Mouse (Mus musculus) heart, adult 11 months (tissue): ENCODE data around the gene Lpin2.

Source experiments
- DNase-seq: peaks from one replicate; pipeline ENCODE4 v3.0.0; 2022

Lpin2 gene

GRCm38 (mm10) chr17:71235229-71235958 is 53.0 kb downstream of the Lpin2 start:
- DNase-seq, result peak; percentile 82

DNA sequence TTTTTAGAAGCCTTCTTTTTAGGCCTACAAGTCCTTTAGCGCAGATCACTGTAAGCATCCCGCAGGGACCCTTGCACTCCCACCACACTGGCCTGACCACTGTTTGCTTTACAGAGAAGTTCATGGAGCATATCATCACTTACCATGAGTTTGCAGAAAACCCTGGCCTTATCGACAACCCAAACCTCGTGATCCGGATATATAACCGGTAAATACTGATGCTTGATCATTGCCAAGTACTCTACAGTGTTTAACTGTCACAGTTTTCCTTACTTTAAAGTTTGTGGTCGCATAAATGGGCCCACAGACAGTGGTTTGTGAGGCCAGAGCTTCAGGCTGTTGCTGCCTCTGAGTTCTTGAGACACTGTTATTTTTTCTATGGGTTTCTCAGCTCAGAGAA is 56.1 kb downstream of the Lpin2 start:
- peak; percentile 14 for DNase-seq

DNA sequence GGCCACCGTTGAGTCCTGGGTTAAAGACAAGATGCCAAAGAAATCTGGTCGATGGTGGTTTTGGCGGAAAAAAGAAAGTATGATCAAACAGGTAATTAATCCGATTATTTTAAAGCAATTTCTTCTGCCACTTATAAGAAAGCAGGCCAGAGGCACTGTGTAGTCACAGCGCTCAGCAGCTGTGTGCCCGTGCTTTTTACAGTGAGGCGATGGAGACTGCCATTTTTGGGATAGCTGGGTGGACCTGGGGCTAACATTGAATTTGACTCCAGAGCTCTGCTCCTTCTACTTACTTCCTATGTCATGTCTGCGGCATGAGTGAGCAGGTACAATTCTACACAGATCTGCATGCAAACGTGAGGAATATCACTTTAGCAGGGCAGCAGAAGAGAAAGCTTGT is 58.5 kb downstream of the Lpin2 start:
- peak; percentile 54 for DNase-seq

DNA sequence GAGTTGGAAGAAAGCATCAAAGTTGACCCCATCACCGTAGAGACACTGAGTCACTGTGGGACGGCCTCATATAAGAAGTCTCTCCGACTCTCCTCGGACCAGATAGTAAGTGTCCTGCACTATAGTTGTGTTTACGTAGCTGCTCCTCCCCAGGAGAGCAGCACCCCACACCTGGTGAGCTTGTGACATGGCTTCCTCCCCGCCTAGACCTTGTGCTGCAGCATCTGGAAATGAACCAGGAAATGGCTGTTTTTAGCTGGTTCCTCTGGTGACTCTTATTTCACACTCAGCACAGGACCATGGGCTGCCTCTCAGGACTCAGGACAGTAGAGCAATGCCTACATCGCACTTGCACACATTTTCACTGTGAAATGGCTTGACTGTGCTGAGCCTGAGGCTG is 60.3 kb downstream of the Lpin2 start:
- DNase-seq, result peak; percentile 60

DNA sequence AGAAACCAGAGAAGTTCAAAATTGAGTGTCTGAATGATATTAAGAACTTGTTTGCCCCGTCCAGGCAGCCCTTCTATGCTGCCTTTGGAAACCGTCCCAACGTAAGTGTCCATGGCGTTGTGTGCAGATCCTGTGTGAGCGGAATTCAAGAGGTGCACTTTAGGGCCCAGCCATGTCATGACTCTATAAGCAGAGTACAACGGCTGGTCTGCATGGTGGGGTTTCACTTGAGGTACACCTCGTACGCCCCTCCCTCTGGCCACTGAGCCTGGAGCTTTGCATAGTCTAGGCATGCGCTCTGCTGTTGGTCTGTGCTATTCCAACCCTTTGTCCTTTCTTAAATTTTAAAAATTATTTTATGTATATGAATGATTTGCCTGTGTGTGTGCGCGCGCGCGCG is 62.8 kb downstream of the Lpin2 start:
- peak; percentile 69 for DNase-seq

DNA sequence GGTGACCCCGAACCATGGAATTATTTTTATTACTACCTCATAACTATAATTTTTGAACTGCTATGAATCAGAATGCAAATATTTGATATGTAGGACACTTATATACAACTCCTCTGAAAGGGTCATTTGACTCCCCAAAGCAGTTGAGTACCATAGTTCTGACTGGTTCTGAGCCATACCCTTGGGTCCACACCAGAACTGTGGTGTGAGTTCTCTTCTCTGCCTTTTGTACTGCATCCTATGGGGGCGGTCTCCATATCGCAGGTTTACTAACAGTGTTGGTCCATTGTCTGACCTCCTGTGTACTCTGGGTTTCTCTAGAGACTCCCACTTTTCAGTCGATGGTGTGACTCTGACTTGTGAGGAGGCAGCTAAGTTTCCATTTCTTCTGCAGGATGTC is 63.7 kb downstream of the Lpin2 start:
- peak; percentile 64 for DNase-seq

GRCm38 (mm10) chr17:71248963-71249362 is 66.6 kb downstream of the Lpin2 start:
- peak; percentile 94 for DNase-seq

- peak; percentile 65 for DNase-seq
Measured at GRCm38 (mm10) chr17:71250046-71250445, 67.7 kb downstream of the Lpin2 start.

- DNase-seq, result peak; percentile 96
Measured at GRCm38 (mm10) chr17:71250819-71251600, 68.7 kb downstream of the Lpin2 start.

GRCm38 (mm10) chr17:71251601-71252001 is 69.2 kb downstream of the Lpin2 start:
- DNase-seq, result peak; percentile 93

- DNase-seq, result peak; percentile 90
Measured at GRCm38 (mm10) chr17:71252101-71252500, 69.7 kb downstream of the Lpin2 start.

DNA sequence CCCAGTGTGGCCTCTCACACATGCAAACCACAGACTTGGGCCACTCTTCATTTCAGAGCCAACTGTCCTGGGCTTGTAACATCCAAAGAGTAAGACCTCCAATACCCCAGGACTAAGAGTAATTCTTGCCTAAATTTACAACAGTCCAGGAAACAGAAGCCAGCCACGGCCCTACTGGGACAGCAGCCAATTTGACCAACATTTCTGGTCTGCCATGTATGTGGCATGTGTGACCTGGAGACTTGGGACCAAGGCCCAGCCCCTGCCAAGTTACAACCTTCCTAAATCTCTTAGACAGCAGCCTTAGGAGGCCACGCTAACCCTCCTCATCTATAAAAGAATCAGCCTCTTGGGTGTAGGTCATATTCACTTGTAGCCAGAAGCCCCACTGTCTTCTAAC is 71.0 kb downstream of the Lpin2 start:
- DNase-seq, result peak; percentile 84

DNA sequence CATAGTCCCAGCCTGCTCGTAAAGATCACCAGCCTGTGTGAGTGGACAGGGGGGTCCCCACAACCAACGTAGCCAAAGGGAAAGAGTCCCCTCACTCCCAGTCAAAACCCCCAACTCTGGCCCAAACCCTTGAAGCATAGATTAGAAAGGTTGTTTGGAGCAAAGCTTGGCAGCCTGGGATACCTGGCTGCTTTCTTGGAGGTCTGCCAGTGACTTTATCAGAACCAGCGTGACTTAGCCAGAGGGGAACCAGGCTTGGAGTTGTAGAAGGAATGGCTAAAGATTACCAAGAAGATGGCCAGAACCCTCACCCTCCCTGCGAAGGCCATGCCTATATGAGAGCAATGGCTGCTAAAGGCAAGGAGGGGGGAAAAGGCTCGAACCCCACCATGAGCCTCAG is 71.7 kb downstream of the Lpin2 start:
- peak; percentile 93 for DNase-seq

- DNase-seq, result peak; percentile 90
Measured at GRCm38 (mm10) chr17:71254736-71255135, 72.4 kb downstream of the Lpin2 start.

DNA sequence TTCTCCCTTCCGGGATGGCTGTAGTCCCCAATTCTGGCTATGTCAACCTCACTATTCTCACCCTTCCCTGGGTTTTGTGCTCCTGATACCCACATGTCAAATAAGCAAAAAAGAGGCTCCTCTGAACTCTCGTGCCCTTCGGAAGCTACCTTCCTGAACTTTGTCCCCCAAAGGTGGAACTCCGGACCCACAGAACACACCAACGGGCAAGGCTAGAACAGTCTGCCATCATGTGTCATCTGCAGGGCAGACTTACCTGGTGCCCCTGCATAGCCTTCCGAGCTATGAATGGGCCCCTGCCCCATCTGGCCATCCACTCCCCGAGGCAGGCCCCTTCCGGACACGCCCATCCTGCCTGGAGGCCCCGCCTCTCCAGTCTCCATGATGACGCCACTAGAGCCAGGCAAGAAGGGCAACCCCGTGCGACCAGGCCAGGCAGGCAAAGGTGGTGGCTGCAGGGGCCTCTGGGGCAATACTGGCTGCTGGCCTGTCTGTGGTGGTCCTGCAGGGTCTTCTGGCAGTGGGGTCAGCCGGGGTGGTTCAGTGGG is 73.8 kb downstream of the Lpin2 start:
- peak; percentile 92 for DNase-seq

GRCm38 (mm10) chr17:71256806-71257536 is 74.6 kb downstream of the Lpin2 start:
- DNase-seq, result peak; percentile 96

- peak; percentile 96 for DNase-seq
Measured at GRCm38 (mm10) chr17:71259727-71260126, 77.4 kb downstream of the Lpin2 start.

DNA sequence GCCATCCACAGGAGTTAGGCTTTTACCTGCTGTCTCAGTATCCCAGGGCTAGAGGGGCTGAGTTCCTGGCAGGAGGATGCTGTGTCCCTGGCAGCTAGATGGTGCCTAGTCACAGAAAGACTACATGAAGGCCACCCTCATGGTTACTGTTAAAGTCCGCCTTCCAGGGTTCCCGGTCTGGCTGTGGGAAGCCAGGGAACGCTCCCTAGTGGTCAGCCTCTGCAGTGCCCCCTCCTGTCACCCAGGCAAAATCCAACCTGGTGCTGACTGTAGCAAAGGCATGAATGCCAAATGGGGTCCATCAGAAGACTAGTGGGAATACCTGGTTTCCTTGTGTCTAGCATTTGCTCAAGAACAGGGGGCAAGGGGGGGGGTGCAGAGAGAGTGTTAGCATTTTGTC is 78.3 kb downstream of the Lpin2 start:
- no peak for DNase-seq

DNA sequence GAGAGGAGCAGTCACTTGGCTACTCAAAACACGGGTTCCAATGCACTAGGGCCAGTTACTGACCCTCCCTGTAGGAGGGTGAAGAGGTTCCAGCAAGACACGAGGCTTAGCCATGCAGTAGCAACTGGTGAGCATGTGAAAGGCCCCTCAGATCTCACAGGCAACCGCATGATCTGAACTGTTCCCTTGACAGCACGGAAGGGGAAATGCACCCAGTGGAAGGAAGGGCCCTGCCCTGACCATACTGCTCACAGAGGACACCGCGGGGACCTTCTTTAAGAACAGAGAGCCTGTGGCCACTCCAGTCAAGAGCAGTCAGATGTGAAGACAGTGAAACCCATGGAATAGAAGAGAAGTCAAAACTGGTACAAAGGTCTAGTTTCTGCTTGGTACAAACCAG is 80.8 kb downstream of the Lpin2 start:
- peak; percentile 95 for DNase-seq

GRCm38 (mm10) chr17:71264739-71265138 is 82.4 kb downstream of the Lpin2 start:
- no peak for DNase-seq

GRCm38 (mm10) chr17:71265336-71266051 is 83.1 kb downstream of the Lpin2 start:
- DNase-seq, result no peak

- DNase-seq, result peak; percentile 89
Measured at GRCm38 (mm10) chr17:71267374-71267773, 85.0 kb downstream of the Lpin2 start.

- DNase-seq, result no peak
Measured at GRCm38 (mm10) chr17:71268152-71268551, 85.8 kb downstream of the Lpin2 start.
